Mouse (Mus musculus) MEL (cell line): Measurements from ENCODE around the gene Mri1. TPM values are rescaled to one million over a fixed set of nuclear protein-coding genes. Genes with fewer than 3 reads are reported as not detected.
A peak's percentile ranks its signal among the peaks of the same experiment; 100 is the strongest.

Source experiments
- DNase-seq: peaks from one replicate; pipeline ENCODE4 v3.0.0; 2011; ENCODE audit warnings: low read depth, low spot score
- H3K27ac ChIP-seq: 2 replicates; pipeline ENCODE4 v1.5.1; 2012; ENCODE audit warnings: low read depth, mild to moderate bottlenecking, control low read depth, low read length, moderate library complexity; ENCODE audit not compliant: control insufficient read depth
- H3K27me3 ChIP-seq, 2 experiments: fragments of 150-350 bp in 1 of 2; sonication (generic) in 1 of 2; 2 replicates each; pipeline ENCODE4 v1.6.1; 2012; ENCODE audit warnings: low read length in 2 of 2, mild to moderate bottlenecking in 2 of 2, improper control_type of control experiment in 1 of 2, moderate library complexity in 1 of 2; ENCODE audit not compliant: insufficient read depth in 2 of 2, control insufficient read depth in 1 of 2
- H3K36me3 ChIP-seq, 2 experiments: 2 replicates each; pipeline ENCODE4 v1.6.1; 2012 to 2014; ENCODE audit warnings: low read length in 2 of 2, improper control_type of control experiment in 1 of 2, inconsistent platforms in 1 of 2, mild to moderate bottlenecking in 1 of 2; ENCODE audit not compliant: insufficient read depth in 2 of 2, control insufficient read depth in 1 of 2
- H3K4me1 ChIP-seq, 2 experiments: fragments of 150-350 bp in 1 of 2; sonication (generic) in 1 of 2; 2 replicates each; pipeline ENCODE4 v1.6.1; 2012; ENCODE audit warnings: low read length in 2 of 2, improper control_type of control experiment in 1 of 2, mild to moderate bottlenecking in 1 of 2; ENCODE audit not compliant: insufficient read depth in 2 of 2, control insufficient read depth in 1 of 2
- H3K4me3 ChIP-seq, 2 experiments: fragments of 150-350 bp in 1 of 2; sonication (generic) in 1 of 2; 2 replicates each; pipeline ENCODE4 v1.5.1; 2012; ENCODE audit warnings: low read depth in 2 of 2, low read length in 2 of 2, mild to moderate bottlenecking in 2 of 2, moderate library complexity in 2 of 2, control low read depth in 1 of 2, improper control_type of control experiment in 1 of 2; ENCODE audit not compliant: control insufficient read depth in 1 of 2, insufficient read depth in 1 of 2
- H3K79me2 ChIP-seq: 2 replicates; pipeline ENCODE4 v1.6.1; 2012; ENCODE audit warnings: mild to moderate bottlenecking, low read length, moderate library complexity; ENCODE audit not compliant: control insufficient read depth, poor library complexity, insufficient read depth
- H3K9ac ChIP-seq: 2 replicates; pipeline ENCODE4 v1.6.1; 2012; ENCODE audit warnings: low read depth, mild to moderate bottlenecking, control low read depth, low read length, moderate library complexity; ENCODE audit not compliant: control insufficient read depth, poor library complexity, severe bottlenecking
- H3K9me3 ChIP-seq: fragments of 150-350 bp; sonication (generic); replicated peaks from 2 replicates; pipeline ENCODE4 v1.6.1; 2012; ENCODE audit warnings: mild to moderate bottlenecking, low read length, improper control_type of control experiment, moderate library complexity; ENCODE audit not compliant: insufficient read depth
- CHD2 ChIP-seq: IDR thresholded peaks from 2 replicates; pipeline ENCODE4 v1.6.1; 2011; ENCODE audit warnings: low read length, improper control_type of control experiment
- CTCF ChIP-seq, 3 experiments: IDR thresholded peaks in 2 of 3; conservative IDR thresholded peaks in 1 of 3; 2 replicates each; pipeline ENCODE4 v1.5.1; 2011 to 2012; ENCODE audit warnings: low read length in 3 of 3, low read depth in 2 of 3, mild to moderate bottlenecking in 2 of 3, improper control_type of control experiment in 1 of 3, inconsistent platforms in 1 of 3, mixed read lengths in 1 of 3, moderate library complexity in 1 of 3; ENCODE audit not compliant: control insufficient read depth in 1 of 3, insufficient read depth in 1 of 3, poor library complexity in 1 of 3, severe bottlenecking in 1 of 3
- EP300 ChIP-seq, 2 experiments: IDR thresholded peaks; 2 replicates each; pipeline ENCODE4 v1.6.1; 2011; ENCODE audit warnings: improper control_type of control experiment in 2 of 2, low read length in 2 of 2, low read depth in 1 of 2, mild to moderate bottlenecking in 1 of 2
- ETS1 ChIP-seq: IDR thresholded peaks from 2 replicates; pipeline ENCODE4 v1.6.1; 2012; ENCODE audit warnings: low read depth, mild to moderate bottlenecking, inconsistent platforms, low read length, improper control_type of control experiment, moderate library complexity
- GABPA ChIP-seq: IDR thresholded peaks from 2 replicates; pipeline ENCODE4 v1.6.1; 2012; ENCODE audit warnings: low read depth, mild to moderate bottlenecking, inconsistent platforms, low read length, improper control_type of control experiment, moderate library complexity
- GATA1 ChIP-seq: IDR thresholded peaks from 2 replicates; pipeline ENCODE4 v1.6.1; 2011; ENCODE audit warnings: low read depth, low read length, improper control_type of control experiment
- HCFC1 ChIP-seq: IDR thresholded peaks from 2 replicates; pipeline ENCODE4 v1.6.1; 2012; ENCODE audit warnings: low read depth, mild to moderate bottlenecking, inconsistent platforms, low read length, improper control_type of control experiment, moderate library complexity
- JUND ChIP-seq: IDR thresholded peaks from 2 replicates; pipeline ENCODE4 v1.6.1; 2011; ENCODE audit warnings: low read depth, mild to moderate bottlenecking, improper control_type of control experiment, low read length
- KAT2A ChIP-seq: conservative IDR thresholded peaks from 2 replicates; pipeline ENCODE4 v1.6.1; 2012; ENCODE audit warnings: low read depth, low read length, improper control_type of control experiment, inconsistent platforms
- MAFK ChIP-seq: IDR thresholded peaks from 2 replicates; pipeline ENCODE4 v1.6.1; 2011; ENCODE audit warnings: low read depth, mild to moderate bottlenecking, low read length, improper control_type of control experiment, borderline replicate concordance
- MXI1 ChIP-seq: IDR thresholded peaks from 2 replicates; pipeline ENCODE4 v1.6.1; 2011; ENCODE audit warnings: mild to moderate bottlenecking, low read depth, low read length, improper control_type of control experiment
- MYB ChIP-seq: IDR thresholded peaks from 2 replicates; pipeline ENCODE4 v1.6.1; 2011; ENCODE audit warnings: mild to moderate bottlenecking, low read depth, low read length, improper control_type of control experiment
- POLR2AphosphoS2 ChIP-seq: IDR thresholded peaks from 2 replicates; pipeline ENCODE4 v1.6.1; 2011; ENCODE audit warnings: low read length, improper control_type of control experiment
- POLR2AphosphoS5 ChIP-seq: IDR thresholded peaks from 2 replicates; pipeline ENCODE4 v1.6.1; 2012; ENCODE audit warnings: low read depth, borderline replicate concordance, mild to moderate bottlenecking, inconsistent platforms, low read length, moderate library complexity, mixed read lengths
- RCOR1 ChIP-seq: IDR thresholded peaks from 2 replicates; pipeline ENCODE4 v1.6.1; 2012; ENCODE audit warnings: low read depth, mild to moderate bottlenecking, inconsistent platforms, low read length, improper control_type of control experiment
- SIN3A ChIP-seq: IDR thresholded peaks from 2 replicates; pipeline ENCODE4 v1.6.1; 2012; ENCODE audit warnings: low read length, improper control_type of control experiment, inconsistent platforms
- ZKSCAN1 ChIP-seq: IDR thresholded peaks from 2 replicates; pipeline ENCODE4 v1.6.1; 2012; ENCODE audit warnings: low read depth, mild to moderate bottlenecking, inconsistent platforms, low read length, improper control_type of control experiment, moderate library complexity
- ZMIZ1 ChIP-seq: IDR thresholded peaks from 2 replicates; pipeline ENCODE4 v1.6.1; 2012; ENCODE audit warnings: low read depth, mild to moderate bottlenecking, inconsistent platforms, low read length, improper control_type of control experiment, moderate library complexity
- ZNF384 ChIP-seq: IDR thresholded peaks from 2 replicates; pipeline ENCODE4 v1.6.1; 2012; ENCODE audit warnings: low read depth, mild to moderate bottlenecking, inconsistent platforms, low read length, improper control_type of control experiment
- polyA plus RNA-seq, 2 experiments: library from polyadenylated mRNA; stranded (reverse) in 1 of 2; unstranded in 1 of 2; fragments of >175 nt in 1 of 2; fragments of >200 nt in 1 of 2; gene quantifications; 2 replicates each; pipeline versions ENCODE4 v1.2.1 to v1.2.4; 2012; ENCODE audit warnings: low replicate concordance in 2 of 2, low read depth in 1 of 2; ENCODE audit not compliant: insufficient read length in 2 of 2, insufficient read depth in 1 of 2, missing spikeins in 1 of 2
- total RNA-seq: library from RNA; depleted of rRNA; stranded (reverse); fragments of 300-350 nt; gene quantifications from 2 replicates; pipeline ENCODE4 v1.2.3, GENCODE M21; 2012

The Mri1 gene
- total and polyA plus RNA-seq, 3 experiments = 27.8 to 43.2 TPM; not detected in 1

- no peaks in the 10 kb centered on the region for H3K27me3 ChIP-seq
- peaks cover 1% of the 10 kb centered on the region; the same call in 1 of the 2 replicates for H3K79me2 ChIP-seq
- DNase-seq = peak; percentile 36
- H3K9ac ChIP-seq = no peak overlapping the region
- no peaks in the 10 kb centered on the region for H3K9me3 ChIP-seq
- TF ChIP-seq ETS1 (0 out of 2 replicates have a peak, but pooled peaks have one; percentile 9), GATA1 (no peak), ZKSCAN1 (no peak), EP300 (IDR thresholded peaks at IDR 0.05; ENCODE audit: low read depth in 1 of 2, low read length in 2 of 2) (peak in 1 of 2 experiments; percentile 19; a peak in 1 of 4 replicates), HCFC1 (0 out of 2 replicates have a peak, but pooled peaks have one; percentile 20), MYB (peak; percentile 35; the same call in 1 of the 2 replicates)
- H3K4me1 ChIP-seq = peaks cover 0 to 10% of the 10 kb centered on the region in 2 experiments; a peak in 2 of 4 replicates
- H3K4me3 ChIP-seq = no peak overlapping the region
- H3K36me3 ChIP-seq = peaks cover 0 to 4% of the 10 kb centered on the region in 2 experiments; a peak in 1 of 4 replicates
- no peak overlapping the region; the same call in 1 of the 2 replicates for H3K27ac ChIP-seq
These were observed 49.3 kb downstream of the Mri1 start for GRCm38 (mm10) chr8:84207811-84208210.

- no peak overlapping the region for H3K4me3 ChIP-seq
- peaks cover 0 to 21% of the 10 kb centered on the region in 2 experiments; a peak in 3 of 4 replicates for H3K4me1 ChIP-seq
- H3K9ac ChIP-seq = no peak overlapping the region
- peaks cover 1% of the 10 kb centered on the region; the same call in 1 of the 2 replicates for H3K79me2 ChIP-seq
- TF ChIP-seq GATA1 = no peak
- TF ChIP-seq CTCF (IDR thresholded peaks at IDR 0.05 in 2 of 3, conservative IDR thresholded peaks at IDR 0.05 in 1 of 3; ENCODE audit: control insufficient read depth in 1 of 3, insufficient read depth in 1 of 3, low read depth in 2 of 3, low read length in 3 of 3, poor library complexity in 1 of 3, severe bottlenecking in 1 of 3) = peak in 2 of 3 experiments; percentile 5 to 33; a peak in 2 of 6 replicates
- TF ChIP-seq ZMIZ1 = no peak
- TF ChIP-seq GABPA = no peak
- DNase-seq = no peak
- no peaks in the 10 kb centered on the region for H3K27me3 ChIP-seq
- H3K36me3 ChIP-seq = peaks cover 0 to 6% of the 10 kb centered on the region in 2 experiments; a peak in 1 of 4 replicates
- no peak overlapping the region for H3K27ac ChIP-seq
- H3K9me3 ChIP-seq = no peaks in the 10 kb centered on the region
These were observed 50.5 kb downstream of the Mri1 start for GRCm38 (mm10) chr8:84206666-84207065.

- Histone ChIP-seq H3K4me3 (no peak overlapping the region), H3K36me3 (peaks cover 0 to 8% of the 10 kb centered on the region in 2 experiments; a peak in 1 of 4 replicates), H3K27ac (no peak overlapping the region), H3K27me3 (no peaks in the 10 kb centered on the region), H3K9ac (no peak overlapping the region)
- no peak for DNase-seq
- TF ChIP-seq ZNF384 (no peak), ZMIZ1 (no peak), RCOR1 (no peak), ETS1 (no peak), MYB (no peak), POLR2AphosphoS5 (no peak), SIN3A (no peak), ZKSCAN1 (no peak), MXI1 (no peak), MAFK (no peak), CHD2 (no peak), POLR2AphosphoS2 (no peak), HCFC1 (no peak), JUND (no peak), KAT2A (no peak)
- TF ChIP-seq, all 39 proteins: peak for 0
- peaks cover 4% of the 10 kb centered on the region; the same call in 1 of the 2 replicates for H3K79me2 ChIP-seq
- H3K4me1 ChIP-seq = peaks cover 0 to 21% of the 10 kb centered on the region in 2 experiments; a peak in 3 of 4 replicates
- no peaks in the 10 kb centered on the region for H3K9me3 ChIP-seq
These were observed 52.1 kb downstream of the Mri1 start for GRCm38 (mm10) chr8:84205073-84205472.
